Mouse (Mus musculus) kidney, adult 2 months (tissue): ENCODE measurements around the gene Laptm5.

Experiments used
- CTCF ChIP-seq: fragments of 200-500 bp; conservative IDR thresholded peaks from 2 replicates; pipeline ENCODE4 v1.5.1; 2011; ENCODE audit warnings: low read depth, mild to moderate bottlenecking, control low read depth, low read length, moderate library complexity, mixed read lengths; ENCODE audit not compliant: insufficient read depth, insufficient read length
- POLR2A ChIP-seq: fragments of 200-500 bp; IDR thresholded peaks from one replicate; pipeline ENCODE4 v1.6.1; 2011; ENCODE audit warnings: low read depth, low read length, control low read depth

DNA sequence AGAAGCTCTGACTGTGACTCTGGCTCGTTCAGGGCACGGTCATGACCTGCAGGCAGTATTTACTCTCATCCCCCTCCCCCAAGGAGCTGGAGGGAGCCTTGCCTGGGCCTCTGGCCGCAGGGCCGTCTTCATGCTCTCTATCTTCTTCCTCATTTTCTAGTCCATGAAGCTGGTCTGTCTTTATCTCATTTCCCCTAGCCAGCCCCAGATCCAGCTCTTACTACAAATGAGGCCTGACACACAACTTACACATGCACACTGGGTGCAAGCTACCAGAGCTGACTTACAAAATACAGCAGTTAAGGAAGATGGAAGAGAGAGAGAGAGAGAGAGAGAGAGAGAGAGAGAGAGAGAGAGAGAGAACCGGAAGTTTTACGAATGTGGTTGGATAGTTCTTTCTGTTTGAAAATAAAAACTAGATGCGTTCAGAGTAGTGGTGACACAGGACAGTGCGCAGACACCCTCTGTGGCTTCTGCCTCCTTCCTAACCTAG is 10.6 kb upstream of the Laptm5 start:
- TF ChIP-seq CTCF (no peak), POLR2A (no peak)
